Mouse (Mus musculus) gastrocnemius, postnatal 4 days (tissue): Measurements from ENCODE around the gene Mst1. TPM values are rescaled to one million over a fixed set of nuclear protein-coding genes. Genes with fewer than 3 reads are reported as not detected.

Experiments used
- DNase-seq, 2 experiments: peaks; one replicate each; pipeline ENCODE4 v3.0.0; 2021 to 2022; ENCODE audit warnings: low spot score in 2 of 2, mixed read lengths in 2 of 2
- microRNA-seq: library from miRNA; unstranded; fragments of <30 nt; microRNA quantifications from one replicate; pipeline ENCODE4 v1.2.0, GENCODE M21; 2021
- total RNA-seq, 2 experiments: library from RNA; stranded (reverse); gene quantifications; 2 replicates each; pipeline ENCODE4 v1.2.3; 2021

The Mst1 gene
- total RNA-seq, 2 experiments from 2014 or later, result 0.36 TPM; not detected in 1

DNA sequence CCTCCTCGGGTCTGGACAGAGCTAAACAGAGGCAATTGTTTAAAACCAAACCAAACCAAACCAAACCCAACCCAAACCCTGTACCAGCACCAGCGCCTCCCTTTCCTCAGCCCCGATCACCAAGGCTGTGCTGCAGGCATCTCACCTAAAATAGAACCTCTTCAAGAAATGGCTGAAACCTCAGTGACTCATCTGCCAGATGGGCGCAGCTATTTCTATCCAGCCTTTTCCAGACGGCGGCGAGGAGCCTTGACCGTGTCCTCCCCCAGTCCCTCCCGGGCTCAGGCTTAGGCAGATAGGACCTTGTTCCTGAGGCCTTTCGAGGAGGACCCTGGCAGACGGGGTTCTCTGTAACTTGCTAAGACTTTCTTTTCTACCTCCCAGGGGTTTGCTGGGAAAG is 48.0 kb downstream of the Mst1 start:
- no peak for DNase-seq

- no peak for DNase-seq
Observed at GRCm38 (mm10) chr9:108129042-108129948, 49.1 kb downstream of the Mst1 start.

- DNase-seq, result no peak
Observed at GRCm38 (mm10) chr9:108131502-108131901, 51.3 kb downstream of the Mst1 start.

GRCm38 (mm10) chr9:108132373-108132772 is 52.1 kb downstream of the Mst1 start:
- DNase-seq, result no peak

- DNase-seq, result no peak
Observed at GRCm38 (mm10) chr9:108133478-108133877, 53.2 kb downstream of the Mst1 start.

Small RNA genes lying within 50 kb of the gene (microRNA-seq; reads per million reads assigned to microRNA genes)
- not detected for gene Gm47303
- gene Mir7088, result not detected

Other genes with a start within 250 kb of the Mst1 start
- gene Rbm6, start 207.2 kb upstream of the Mst1 start, total RNA-seq, result 10 to 100 TPM; 40.7 to 47.3 TPM
- 1 to 10 TPM; 5.3 to 6.2 TPM for gene Mon1a, start 192.3 kb upstream of the Mst1 start, total RNA-seq
- 1 to 10 TPM; 5.3 to 5.4 TPM for gene Mst1r, start 173.6 kb upstream of the Mst1 start, total RNA-seq
- not detected for gene Actl11, start 152.0 kb upstream of the Mst1 start, total RNA-seq
- gene Camkv, start 144.8 kb upstream of the Mst1 start, total RNA-seq, result under 1 TPM; 0.41 to 0.52 TPM
- gene Traip, start 130.3 kb upstream of the Mst1 start, total RNA-seq, result 1 to 10 TPM; 6.7 to 7.2 TPM
- gene Uba7, start 104.9 kb upstream of the Mst1 start, total RNA-seq, result 10 to 100 TPM in 1 of 2 experiments, 1 to 10 TPM in 1; 7.8 to 12.7 TPM
- gene Gm20661, start 97.4 kb upstream of the Mst1 start, total RNA-seq, result under 1 TPM; 0.76 to 0.91 TPM
- gene Inka1, start 94.6 kb upstream of the Mst1 start, total RNA-seq, result 10 to 100 TPM; 18.8 to 22.1 TPM
- 1 to 10 TPM; 1.4 to 1.7 TPM for gene Cdhr4, start 87.9 kb upstream of the Mst1 start, total RNA-seq
- gene Gm20662, start 84.1 kb upstream of the Mst1 start, total RNA-seq, result under 1 TPM; 0.32 to 0.86 TPM
- 10 to 100 TPM; 59.7 to 66.2 TPM for gene Ip6k1, start 77.9 kb upstream of the Mst1 start, total RNA-seq
- 10 to 100 TPM; 18.2 to 20.6 TPM for gene Gmppb, start 31.2 kb upstream of the Mst1 start, total RNA-seq
- 1 to 10 TPM; 3.2 to 3.4 TPM for gene Amigo3, start 27.3 kb upstream of the Mst1 start, total RNA-seq
- 10 to 100 TPM; 83.8 to 94.8 TPM for gene Rnf123, start 2.9 kb downstream of the Mst1 start, total RNA-seq
- 10 to 100 TPM; 47.7 to 51.5 TPM for gene Apeh, start 14.2 kb downstream of the Mst1 start, total RNA-seq
- gene Bsn, start 109.9 kb downstream of the Mst1 start, total RNA-seq, result under 1 TPM; 0.39 to 0.41 TPM
- gene Dag1, start 183.5 kb downstream of the Mst1 start, total RNA-seq, result 100 to 1,000 TPM; 400 to 402 TPM
- gene Nicn1, start 210.0 kb downstream of the Mst1 start, total RNA-seq, result 10 to 100 TPM; 15.9 to 16.7 TPM
- gene Amt, start 216.4 kb downstream of the Mst1 start, total RNA-seq, result 1 to 10 TPM; 2.4 to 3.1 TPM
- 100 to 1,000 TPM; 272 TPM for gene Rhoa, start 225.7 kb downstream of the Mst1 start, total RNA-seq
- gene Tcta, start 225.7 kb downstream of the Mst1 start, total RNA-seq, result 10 to 100 TPM; 24.7 to 33.9 TPM